Mouse (Mus musculus): ENCODE measurements around the gene Pank1.

DNA sequence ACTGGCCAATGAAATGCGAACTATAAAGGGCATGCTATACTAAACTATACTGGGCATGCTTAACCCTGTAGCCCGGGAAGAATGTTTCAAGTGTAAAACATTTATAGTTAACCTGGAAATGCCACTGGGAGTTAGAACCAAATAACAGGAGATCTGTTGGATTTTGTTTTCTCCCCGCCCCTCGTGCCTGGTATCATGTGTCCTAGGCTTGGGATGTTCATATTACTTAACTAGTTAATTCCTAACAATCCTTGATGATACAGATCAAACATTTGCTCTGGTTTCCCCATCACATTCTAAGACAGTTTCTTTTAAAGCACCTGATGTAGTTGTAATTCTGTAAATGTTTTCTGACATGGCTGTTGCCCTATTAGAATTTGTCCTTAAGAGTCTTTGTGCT lies 40.8 kb upstream of the Pank1 start:
- TF ChIP-seq CTCF (IDR thresholded peaks at IDR 0.05; ENCODE audit: extremely low read depth, insufficient read depth, insufficient read length, insufficient replicate concordance) (no peak), POLR2A (IDR thresholded peaks at IDR 0.05; ENCODE audit: low read depth, low read length) (no peak)
